Mouse (Mus musculus): ENCODE results near the gene Prkar1b. TPM values are rescaled to one million over a fixed set of nuclear protein-coding genes. Genes with fewer than 3 reads are reported as not detected.

The Prkar1b gene
- polyA plus RNA-seq, 1 experiment: 0.01 TPM

- Histone ChIP-seq H3K36me3 (ENCODE audit: control insufficient read depth) (peaks cover 8% of the 10 kb centered on the region), H3K27me3 (ENCODE audit: control insufficient read depth) (no peaks in the 10 kb centered on the region), H3K4me1 (ENCODE audit: control insufficient read depth) (peaks cover 30% of the 10 kb centered on the region), H3K4me3 (replicated peaks) (no peak overlapping the region), H3K9me3 (ENCODE audit: control insufficient read depth, low read length) (peaks cover 3% of the 10 kb centered on the region)
- no peak for TF ChIP-seq TAL1 (IDR thresholded peaks at IDR 0.05; ENCODE audit: low read length)
Measured at GRCm38 (mm10) chr5:139147178-139148078, 2.4 kb downstream of the Prkar1b start.

GRCm38 (mm10) chr5:139146476-139147075, 3.2 kb downstream of the Prkar1b start:
- H3K4me3 ChIP-seq (replicated peaks): no peak overlapping the region
- H3K9me3 ChIP-seq (ENCODE audit: control insufficient read depth, low read length): peaks cover 3% of the 10 kb centered on the region
- TF ChIP-seq TAL1 (IDR thresholded peaks at IDR 0.05; ENCODE audit: low read length) (no peak), GATA1 (IDR thresholded peaks at IDR 0.05; ENCODE audit: low read length) (no peak)
- peaks cover 25% of the 10 kb centered on the region for H3K4me1 ChIP-seq (ENCODE audit: control insufficient read depth)
- no peaks in the 10 kb centered on the region for H3K27me3 ChIP-seq (ENCODE audit: control insufficient read depth)
- H3K36me3 ChIP-seq (ENCODE audit: control insufficient read depth): no peaks in the 10 kb centered on the region

- Histone ChIP-seq H3K4me3 (replicated peaks) (no peak overlapping the region), H3K4me1 (ENCODE audit: control insufficient read depth) (peaks cover 16% of the 10 kb centered on the region), H3K27me3 (ENCODE audit: control insufficient read depth) (no peaks in the 10 kb centered on the region), H3K36me3 (ENCODE audit: control insufficient read depth) (no peaks in the 10 kb centered on the region), H3K9me3 (ENCODE audit: control insufficient read depth, low read length) (peaks cover 3% of the 10 kb centered on the region)
- no peak for TF ChIP-seq GATA1 (IDR thresholded peaks at IDR 0.05; ENCODE audit: low read length)
- no peak for TF ChIP-seq TAL1 (IDR thresholded peaks at IDR 0.05; ENCODE audit: low read length)
Measured at GRCm38 (mm10) chr5:139145726-139146125, 4.1 kb downstream of the Prkar1b start.

GRCm38 (mm10) chr5:139143890-139144289, 5.9 kb downstream of the Prkar1b start:
- H3K27me3 ChIP-seq (ENCODE audit: control insufficient read depth): no peaks in the 10 kb centered on the region
- H3K4me1 ChIP-seq (ENCODE audit: control insufficient read depth): no peaks in the 10 kb centered on the region; the same call in 1 of the 2 replicates
- no peak for TF ChIP-seq GATA1 (IDR thresholded peaks at IDR 0.05; ENCODE audit: low read length)
- TF ChIP-seq TAL1 (IDR thresholded peaks at IDR 0.05; ENCODE audit: low read length): no peak
- no peak overlapping the region for H3K4me3 ChIP-seq (replicated peaks)
- H3K36me3 ChIP-seq (ENCODE audit: control insufficient read depth): no peaks in the 10 kb centered on the region
- H3K9me3 ChIP-seq (ENCODE audit: control insufficient read depth, low read length): peaks cover 3% of the 10 kb centered on the region

GRCm38 (mm10) chr5:139141326-139141725, 8.5 kb downstream of the Prkar1b start:
- no peak overlapping the region for H3K4me3 ChIP-seq (replicated peaks)
- H3K36me3 ChIP-seq (ENCODE audit: control insufficient read depth): no peaks in the 10 kb centered on the region
- no peaks in the 10 kb centered on the region for H3K4me1 ChIP-seq (ENCODE audit: control insufficient read depth)
- TF ChIP-seq TAL1 (IDR thresholded peaks at IDR 0.05; ENCODE audit: low read length) (no peak), GATA1 (IDR thresholded peaks at IDR 0.05; ENCODE audit: low read length) (no peak)
- peaks cover 3% of the 10 kb centered on the region for H3K9me3 ChIP-seq (ENCODE audit: control insufficient read depth, low read length)
- no peaks in the 10 kb centered on the region for H3K27me3 ChIP-seq (ENCODE audit: control insufficient read depth)

GRCm38 (mm10) chr5:139140589-139140988, 9.2 kb downstream of the Prkar1b start:
- Histone ChIP-seq H3K36me3 (ENCODE audit: control insufficient read depth) (no peaks in the 10 kb centered on the region), H3K4me1 (ENCODE audit: control insufficient read depth) (no peaks in the 10 kb centered on the region), H3K27me3 (ENCODE audit: control insufficient read depth) (no peaks in the 10 kb centered on the region), H3K9me3 (ENCODE audit: control insufficient read depth, low read length) (peaks cover 3% of the 10 kb centered on the region), H3K4me3 (replicated peaks) (no peak overlapping the region)
- TF ChIP-seq GATA1 (IDR thresholded peaks at IDR 0.05; ENCODE audit: low read length): no peak
- no peak for TF ChIP-seq TAL1 (IDR thresholded peaks at IDR 0.05; ENCODE audit: low read length)

- H3K36me3 ChIP-seq (ENCODE audit: control insufficient read depth): no peaks in the 10 kb centered on the region
- no peaks in the 10 kb centered on the region for H3K27me3 ChIP-seq (ENCODE audit: control insufficient read depth)
- TF ChIP-seq TAL1 (IDR thresholded peaks at IDR 0.05; ENCODE audit: low read length): no peak
- TF ChIP-seq GATA1 (IDR thresholded peaks at IDR 0.05; ENCODE audit: low read length): no peak
- H3K4me1 ChIP-seq (ENCODE audit: control insufficient read depth): no peaks in the 10 kb centered on the region
- no peaks in the 10 kb centered on the region for H3K9me3 ChIP-seq (ENCODE audit: control insufficient read depth, low read length)
- no peak overlapping the region for H3K4me3 ChIP-seq (replicated peaks)
Measured at GRCm38 (mm10) chr5:139138926-139139472, 10.8 kb downstream of the Prkar1b start.

- TF ChIP-seq TAL1 (IDR thresholded peaks at IDR 0.05; ENCODE audit: low read length) (no peak), GATA1 (IDR thresholded peaks at IDR 0.05; ENCODE audit: low read length) (no peak)
- Histone ChIP-seq H3K4me1 (ENCODE audit: control insufficient read depth) (no peaks in the 10 kb centered on the region), H3K9me3 (ENCODE audit: control insufficient read depth, low read length) (no peaks in the 10 kb centered on the region)
Measured at GRCm38 (mm10) chr5:139138261-139138925, 11.4 kb downstream of the Prkar1b start.

GRCm38 (mm10) chr5:139137176-139137575, 12.6 kb downstream of the Prkar1b start:
- no peaks in the 10 kb centered on the region for H3K9me3 ChIP-seq (ENCODE audit: control insufficient read depth, low read length)
- no peaks in the 10 kb centered on the region for H3K4me1 ChIP-seq (ENCODE audit: control insufficient read depth)
- no peaks in the 10 kb centered on the region for H3K36me3 ChIP-seq (ENCODE audit: control insufficient read depth)
- TF ChIP-seq TAL1 (IDR thresholded peaks at IDR 0.05; ENCODE audit: low read length) (no peak), GATA1 (IDR thresholded peaks at IDR 0.05; ENCODE audit: low read length) (no peak)
- no peaks in the 10 kb centered on the region for H3K27me3 ChIP-seq (ENCODE audit: control insufficient read depth)
- H3K4me3 ChIP-seq (replicated peaks): no peak overlapping the region

More at GRCm38 (mm10) chr5:139138261-139138925, 11.4 kb downstream of the Prkar1b start:
- no peaks in the 10 kb centered on the region for H3K27me3 ChIP-seq (ENCODE audit: control insufficient read depth)
- H3K4me3 ChIP-seq (replicated peaks): no peak overlapping the region
- no peaks in the 10 kb centered on the region for H3K36me3 ChIP-seq (ENCODE audit: control insufficient read depth)
